Mouse (Mus musculus): Measurements from ENCODE around the gene Zfp423. TPM values are rescaled to one million over a fixed set of nuclear protein-coding genes. Genes with fewer than 3 reads are reported as not detected.

The Zfp423 gene
- total and polyA plus RNA-seq, 2 experiments from 2014 or later, result 18.4 to 34.6 TPM

- DNase-seq (no peak), ATAC-seq (no peak)
- Histone ChIP-seq H3K9me3 (ENCODE audit: low read length) (no peaks in the 10 kb centered on the region), H3K9ac (no peak overlapping the region), H3K36me3 (ENCODE audit: insufficient read depth) (no peaks in the 10 kb centered on the region), H3K27me3 (ENCODE audit: insufficient read depth, low read length) (no peaks in the 10 kb centered on the region), H3K4me3 (ENCODE audit: low read depth, low read length) (no peak overlapping the region), H3K4me1 (ENCODE audit: insufficient read depth) (peaks cover 5% of the 10 kb centered on the region; the same call in 1 of the 2 replicates), H3K4me2 (ENCODE audit: low read depth) (no peak overlapping the region), H3K27ac (ENCODE audit: low read depth, low read length) (no peak overlapping the region)
- 70% methylated on average over 9 of the region's 9 CpGs for WGBS
- TF ChIP-seq CTCF (IDR thresholded peaks at IDR 0.05; ENCODE audit: low read depth), result no peak
Observed at GRCm38 (mm10) chr8:87826013-87826660, 133.3 kb downstream of the Zfp423 start.

GRCm38 (mm10) chr8:87823172-87823571 is 136.2 kb downstream of the Zfp423 start:
- Histone ChIP-seq H3K4me3 (ENCODE audit: low read depth, low read length) (no peak overlapping the region), H3K27ac (ENCODE audit: low read depth, low read length) (no peak overlapping the region), H3K4me1 (ENCODE audit: insufficient read depth) (peaks cover 4% of the 10 kb centered on the region; the same call in 1 of the 2 replicates), H3K9ac (no peak overlapping the region), H3K4me2 (ENCODE audit: low read depth) (no peak overlapping the region), H3K27me3 (ENCODE audit: insufficient read depth, low read length) (no peaks in the 10 kb centered on the region), H3K36me3 (ENCODE audit: insufficient read depth) (no peaks in the 10 kb centered on the region), H3K9me3 (ENCODE audit: low read length) (no peaks in the 10 kb centered on the region)
- no peak for TF ChIP-seq CTCF (IDR thresholded peaks at IDR 0.05; ENCODE audit: low read depth)
- no peak for DNase-seq
- ATAC-seq, result no peak
- WGBS, result 11% methylated on average over 7 of the region's 7 CpGs

- 8% methylated on average over 12 of the region's 12 CpGs for WGBS
- Histone ChIP-seq H3K27me3 (ENCODE audit: insufficient read depth, low read length) (no peaks in the 10 kb centered on the region), H3K9me3 (ENCODE audit: low read length) (no peaks in the 10 kb centered on the region), H3K27ac (ENCODE audit: low read depth, low read length) (no peak overlapping the region), H3K9ac (no peak overlapping the region), H3K4me3 (ENCODE audit: low read depth, low read length) (no peak overlapping the region), H3K4me2 (ENCODE audit: low read depth) (0 out of 2 replicates have a peak overlapping the region, but pooled peaks have one; percentile 1), H3K36me3 (ENCODE audit: insufficient read depth) (no peaks in the 10 kb centered on the region), H3K4me1 (ENCODE audit: insufficient read depth) (peaks cover 4% of the 10 kb centered on the region; the same call in 1 of the 2 replicates)
- peak; percentile 28 for ATAC-seq
- TF ChIP-seq CTCF (IDR thresholded peaks at IDR 0.05; ENCODE audit: low read depth), result peak; percentile 39
- no peak for DNase-seq
Observed at GRCm38 (mm10) chr8:87822690-87823089, 136.7 kb downstream of the Zfp423 start.

GRCm38 (mm10) chr8:87822175-87822574 is 137.2 kb downstream of the Zfp423 start:
- no peak overlapping the region for H3K27ac ChIP-seq (ENCODE audit: low read depth, low read length)
- TF ChIP-seq CTCF (IDR thresholded peaks at IDR 0.05; ENCODE audit: low read depth), result no peak
- H3K4me2 ChIP-seq (ENCODE audit: low read depth), result 0 out of 2 replicates have a peak overlapping the region, but pooled peaks have one; percentile 1
- no peak for DNase-seq
- no peaks in the 10 kb centered on the region for H3K36me3 ChIP-seq (ENCODE audit: insufficient read depth)
- no peak overlapping the region for H3K9ac ChIP-seq
- H3K9me3 ChIP-seq (ENCODE audit: low read length), result no peaks in the 10 kb centered on the region
- no peaks in the 10 kb centered on the region for H3K27me3 ChIP-seq (ENCODE audit: insufficient read depth, low read length)
- WGBS, result 21% methylated on average over 11 of the region's 11 CpGs
- H3K4me1 ChIP-seq (ENCODE audit: insufficient read depth), result peaks cover 4% of the 10 kb centered on the region; the same call in 1 of the 2 replicates
- no peak overlapping the region for H3K4me3 ChIP-seq (ENCODE audit: low read depth, low read length)
- peak; percentile 24; the same call in 1 of the 2 replicates for ATAC-seq

- Histone ChIP-seq H3K4me2 (ENCODE audit: low read depth) (no peak overlapping the region), H3K9me3 (ENCODE audit: low read length) (no peaks in the 10 kb centered on the region), H3K4me1 (ENCODE audit: insufficient read depth) (peaks cover 4% of the 10 kb centered on the region; the same call in 1 of the 2 replicates), H3K4me3 (ENCODE audit: low read depth, low read length) (no peak overlapping the region), H3K9ac (no peak overlapping the region), H3K36me3 (ENCODE audit: insufficient read depth) (no peaks in the 10 kb centered on the region), H3K27ac (ENCODE audit: low read depth, low read length) (no peak overlapping the region), H3K27me3 (ENCODE audit: insufficient read depth, low read length) (no peaks in the 10 kb centered on the region)
- 32% methylated on average over 2 of the region's 2 CpGs for WGBS
- no peak for TF ChIP-seq CTCF (IDR thresholded peaks at IDR 0.05; ENCODE audit: low read depth)
- ATAC-seq, result peak; percentile 60
- no peak for DNase-seq
Observed at GRCm38 (mm10) chr8:87821655-87822054, 137.7 kb downstream of the Zfp423 start.

- Histone ChIP-seq H3K9ac (no peak overlapping the region), H3K27ac (ENCODE audit: low read depth, low read length) (no peak overlapping the region), H3K36me3 (ENCODE audit: insufficient read depth) (no peaks in the 10 kb centered on the region), H3K4me3 (ENCODE audit: low read depth, low read length) (no peak overlapping the region), H3K4me2 (ENCODE audit: low read depth) (no peak overlapping the region), H3K27me3 (ENCODE audit: insufficient read depth, low read length) (no peaks in the 10 kb centered on the region), H3K4me1 (ENCODE audit: insufficient read depth) (peaks cover 4% of the 10 kb centered on the region; the same call in 1 of the 2 replicates), H3K9me3 (ENCODE audit: low read length) (no peaks in the 10 kb centered on the region)
- no peak for DNase-seq
- WGBS, result 80% methylated on average over 3 of the region's 3 CpGs
- ATAC-seq, result no peak
- no peak for TF ChIP-seq CTCF (IDR thresholded peaks at IDR 0.05; ENCODE audit: low read depth)
Observed at GRCm38 (mm10) chr8:87819263-87819662, 140.1 kb downstream of the Zfp423 start.

GRCm38 (mm10) chr8:87818506-87818905 is 140.9 kb downstream of the Zfp423 start:
- no peak overlapping the region for H3K9ac ChIP-seq
- no peak overlapping the region for H3K4me3 ChIP-seq (ENCODE audit: low read depth, low read length)
- no peak for TF ChIP-seq CTCF (IDR thresholded peaks at IDR 0.05; ENCODE audit: low read depth)
- DNase-seq, result no peak
- no peaks in the 10 kb centered on the region for H3K9me3 ChIP-seq (ENCODE audit: low read length)
- no peak for ATAC-seq
- H3K4me1 ChIP-seq (ENCODE audit: insufficient read depth), result peaks cover 4% of the 10 kb centered on the region; the same call in 1 of the 2 replicates
- no peak overlapping the region for H3K4me2 ChIP-seq (ENCODE audit: low read depth)
- H3K27ac ChIP-seq (ENCODE audit: low read depth, low read length), result no peak overlapping the region
- no peaks in the 10 kb centered on the region for H3K27me3 ChIP-seq (ENCODE audit: insufficient read depth, low read length)
- WGBS, result 83% methylated on average over 7 of the region's 7 CpGs
- no peaks in the 10 kb centered on the region for H3K36me3 ChIP-seq (ENCODE audit: insufficient read depth)

Data from forebrain, postnatal 0 days (tissue).